In genomic region chr6:13839345-13840054, GRCm38 (mm10) we compare ENCODE assay signal across 8 mouse cellular contexts. TPM values are rescaled to one million over a fixed set of nuclear protein-coding genes. Genes with fewer than 3 reads are reported as not detected.
A peak's percentile ranks its signal among the peaks of the same experiment; 100 is the strongest.
DNase-seq lines count a peak whose midpoint lies in the region; ATAC-seq and TF ChIP-seq lines count a peak whose summit lies in the region.

Gene Gpr85, minus strand, starts transcription at chr6:13839942.

- no peaks in the 10 kb centered on the region for H3K36me3 ChIP-seq in heart, embryonic 11.5 days (ENCODE audit: control insufficient read depth, insufficient read depth, low read length)
- H3K36me3 ChIP-seq in G1E (replicated peaks) = no peaks in the 10 kb centered on the region
- H3K36me3 ChIP-seq in embryonic facial prominence, embryonic 13.5 days = no peaks in the 10 kb centered on the region
- H3K36me3 ChIP-seq in hindbrain, embryonic 16.5 days (ENCODE audit: control insufficient read depth, insufficient read depth, low read length) = no peaks in the 10 kb centered on the region
- H3K36me3 ChIP-seq in liver, embryonic 12.5 days = no peaks in the 10 kb centered on the region

- peak within 1 kb of the TSS; percentile 61 for H3K4me3 ChIP-seq in heart, embryonic 11.5 days (ENCODE audit: low read depth, low read length)
- H3K4me3 ChIP-seq in G1E (ENCODE audit: low read depth, low read length) = no peak within 1 kb of the TSS
- peak within 1 kb of the TSS; percentile 67 for H3K4me3 ChIP-seq in embryonic facial prominence, embryonic 13.5 days
- H3K4me3 ChIP-seq in hindbrain, embryonic 16.5 days (ENCODE audit: low read length) = peak within 1 kb of the TSS; percentile 69
- peak within 1 kb of the TSS; percentile 57 for H3K4me3 ChIP-seq in liver, embryonic 12.5 days

- 38% methylated on average over 18 of the region's 18 CpGs for WGBS in heart, embryonic 11.5 days (ENCODE audit: insufficient replicate concordance)
- 41% methylated on average over 18 of the region's 18 CpGs for WGBS in embryonic facial prominence, embryonic 13.5 days
- 26% methylated on average over 18 of the region's 18 CpGs for WGBS in hindbrain, embryonic 16.5 days
- 34% methylated on average over 18 of the region's 18 CpGs for WGBS in liver, embryonic 12.5 days (ENCODE audit: insufficient replicate concordance)

- H3K27ac ChIP-seq in heart, embryonic 11.5 days (ENCODE audit: low read depth, low read length) = peak within 1 kb of the TSS; percentile 70
- H3K27ac ChIP-seq in embryonic facial prominence, embryonic 13.5 days = peak within 1 kb of the TSS; percentile 84
- H3K27ac ChIP-seq in hindbrain, embryonic 16.5 days (ENCODE audit: low read depth, low read length) = peak within 1 kb of the TSS; percentile 99
- H3K27ac ChIP-seq in liver, embryonic 12.5 days = peak within 1 kb of the TSS; percentile 41; the same call in 1 of the 2 replicates

- DNase-seq in heart, adult 8-10 months (ENCODE audit: low spot score) = no peak
- DNase-seq in G1E (ENCODE audit: low spot score) = no peak
- peak; percentile 24 for DNase-seq in right cerebral cortex, postnatal 25 days
- no peak for DNase-seq in ovary, adult 18-20 months (ENCODE audit: low spot score)

- no peaks in the 10 kb centered on the region for H3K9me3 ChIP-seq in heart, embryonic 11.5 days (replicated peaks; ENCODE audit: control insufficient read depth, low read length)
- no peaks in the 10 kb centered on the region for H3K9me3 ChIP-seq in G1E (replicated peaks)
- no peaks in the 10 kb centered on the region for H3K9me3 ChIP-seq in embryonic facial prominence, embryonic 13.5 days
- H3K9me3 ChIP-seq in hindbrain, embryonic 16.5 days (ENCODE audit: control insufficient read depth, low read length) = no peaks in the 10 kb centered on the region
- no peaks in the 10 kb centered on the region for H3K9me3 ChIP-seq in liver, embryonic 12.5 days (replicated peaks)

- peak within 1 kb of the TSS; percentile 82 for H3K9ac ChIP-seq in heart, embryonic 11.5 days (ENCODE audit: low read depth, low read length)
- H3K9ac ChIP-seq in embryonic facial prominence, embryonic 13.5 days = peak within 1 kb of the TSS; percentile 88
- H3K9ac ChIP-seq in hindbrain, embryonic 16.5 days (ENCODE audit: low read depth, low read length) = peak within 1 kb of the TSS; percentile 96
- H3K9ac ChIP-seq in liver, embryonic 12.5 days = peak within 1 kb of the TSS; percentile 58

- TF ChIP-seq CTCF in G1E (IDR thresholded peaks at IDR 0.05; ENCODE audit: low read depth, low read length) = no peak

- peak within 1 kb of the TSS; percentile 66 for H3K4me2 ChIP-seq in heart, embryonic 11.5 days
- H3K4me2 ChIP-seq in embryonic facial prominence, embryonic 13.5 days = peak within 1 kb of the TSS; percentile 81
- peak within 1 kb of the TSS; percentile 84 for H3K4me2 ChIP-seq in hindbrain, embryonic 16.5 days (ENCODE audit: low read length)
- peak within 1 kb of the TSS; percentile 72 for H3K4me2 ChIP-seq in liver, embryonic 12.5 days

- no peaks in the 10 kb centered on the region for H3K4me1 ChIP-seq in heart, embryonic 11.5 days (ENCODE audit: control insufficient read depth, insufficient read depth, low read length)
- no peaks in the 10 kb centered on the region for H3K4me1 ChIP-seq in G1E (ENCODE audit: insufficient read depth, low read depth, low read length)
- 0 out of 2 replicates have a peak, but pooled peaks cover 7% of the 10 kb centered on the region for H3K4me1 ChIP-seq in embryonic facial prominence, embryonic 13.5 days
- no peaks in the 10 kb centered on the region for H3K4me1 ChIP-seq in hindbrain, embryonic 16.5 days (ENCODE audit: control insufficient read depth, insufficient read depth, low read depth, low read length)
- H3K4me1 ChIP-seq in liver, embryonic 12.5 days = no peaks in the 10 kb centered on the region

- no peaks in the 10 kb centered on the region for H3K27me3 ChIP-seq in heart, embryonic 11.5 days (ENCODE audit: control insufficient read depth, insufficient read depth, low read length)
- peaks cover 11% of the 10 kb centered on the region; the same call in 1 of the 2 replicates for H3K27me3 ChIP-seq in G1E (ENCODE audit: insufficient read depth, low read length)
- no peaks in the 10 kb centered on the region for H3K27me3 ChIP-seq in embryonic facial prominence, embryonic 13.5 days
- no peaks in the 10 kb centered on the region for H3K27me3 ChIP-seq in hindbrain, embryonic 16.5 days (replicated peaks; ENCODE audit: control insufficient read depth, insufficient read depth, low read length)
- H3K27me3 ChIP-seq in liver, embryonic 12.5 days (replicated peaks) = peaks cover 43% of the 10 kb centered on the region

- ATAC-seq in heart, embryonic 11.5 days (replicated peaks; ENCODE audit: insufficient number of reproducible peaks, low FRiP score, low TSS enrichment) = no peak
- peak; percentile 60 for ATAC-seq in G1E (ENCODE audit: extremely low read depth, insufficient number of reproducible peaks, low FRiP score, poor library complexity, severe bottlenecking)
- ATAC-seq in embryonic facial prominence, embryonic 13.5 days (ENCODE audit: insufficient number of reproducible peaks, insufficient read depth, low FRiP score, low TSS enrichment, low read depth) = no peak
- peak; percentile 59 for ATAC-seq in hindbrain, embryonic 16.5 days
- no peak for ATAC-seq in liver, embryonic 12.5 days

RNA-seq across cellular contexts. Expression of gene Gpr85, which starts in this region (rescaled TPM):
- polyA plus RNA-seq in heart, embryonic 11.5 days (2014; fragmentation: Nextera tagmentation; extraction: Ambion mirVana) = 6.6 and 7.2 TPM in 2 replicates
- under 1 TPM; 0.17 to 0.24 (median 0.20) TPM for total RNA-seq in heart, adult 8-10 months (2022)
- total RNA-seq in G1E (2014; fragmentation: Nextera tagmentation) (not detected in 2 replicates), G1E (2017) (0.12 and 0.27 TPM in 2 replicates)
- not detected in 2 replicates for polyA plus RNA-seq in G1E (2012)
- polyA plus RNA-seq in embryonic facial prominence, embryonic 13.5 days (2015; fragmentation: Nextera tagmentation; extraction: Ambion mirVana) = 5.9 and 6.5 TPM in 2 replicates
- 95.1 and 99.5 TPM in 2 replicates for polyA plus RNA-seq in hindbrain, embryonic 16.5 days (2015; fragmentation: Nextera tagmentation; extraction: Ambion mirVana)
- 1.5 and 1.9 TPM in 2 replicates for polyA plus RNA-seq in liver, embryonic 12.5 days (2016; fragmentation: Nextera tagmentation; extraction: Ambion mirVana)

Comparison
In these comparisons a context has a peak if more than half of its experiments do, and no peak if none do; other contexts are left out.
1. RNA of gene Gpr85 (polyA plus RNA-seq): 95.1 to 99.5 TPM in hindbrain, embryonic 16.5 days; 6.6 to 7.2 TPM in heart, embryonic 11.5 days, 5.9 to 6.5 TPM in embryonic facial prominence, embryonic 13.5 days, 1.5 to 1.9 TPM in liver, embryonic 12.5 days and not detected in G1E; every median in the first group is over 10 times any median in the second.
2. Peak in ATAC-seq in G1E; RNA of the gene not detected or under 1 TPM.
3. H3K27ac ChIP-seq: peak in every context shown above with its lines; median percentile 99 in hindbrain, embryonic 16.5 days; 84 in embryonic facial prominence, embryonic 13.5 days; 70 in heart, embryonic 11.5 days; 41 in liver, embryonic 12.5 days.
4. Peak in every context shown above with its lines, with median percentiles within 50 percentile points of each other: H3K4me2 ChIP-seq and H3K9ac ChIP-seq.